Mouse (Mus musculus): Measurements from ENCODE around the gene Cdc42ep3. TPM values are rescaled to one million over a fixed set of nuclear protein-coding genes. Genes with fewer than 3 reads are reported as not detected.

Cdc42ep3 gene
- polyA plus RNA-seq, 1 experiment: 32.5 TPM

- Histone ChIP-seq H3K36me3 (ENCODE audit: control insufficient read depth, insufficient read depth) (peaks cover 42% of the 10 kb centered on the region), H3ac (ENCODE audit: control insufficient read depth, insufficient read length, low read depth) (no peak overlapping the region), H3K27me3 (ENCODE audit: control insufficient read depth, insufficient read depth, insufficient read length) (no peaks in the 10 kb centered on the region), H3K79me3 (ENCODE audit: low read depth) (peaks cover 14% of the 10 kb centered on the region), H3K4me3 (ENCODE audit: insufficient read depth, poor library complexity, severe bottlenecking) (no peak overlapping the region), H3K79me2 (ENCODE audit: control insufficient read depth, insufficient read depth) (peaks cover 17% of the 10 kb centered on the region)
- no peak for TF ChIP-seq MYOD1 (IDR thresholded peaks at IDR 0.05; ENCODE audit: control insufficient read depth, insufficient read length, low read depth)
- no peak for TF ChIP-seq CEBPB (IDR thresholded peaks at IDR 0.05; ENCODE audit: low read depth)
- no peak for TF ChIP-seq MYOG (IDR thresholded peaks at IDR 0.05; ENCODE audit: control insufficient read depth, extremely low read depth, insufficient read length)
- TF ChIP-seq USF1 (IDR thresholded peaks at IDR 0.05; ENCODE audit: low read depth): no peak
- no peak for TF ChIP-seq CTCF (IDR thresholded peaks at IDR 0.05; ENCODE audit: control insufficient read depth, insufficient read depth, insufficient read length)
- no peak for TF ChIP-seq FOSL1 (IDR thresholded peaks at IDR 0.05; ENCODE audit: insufficient read depth, low read length, poor library complexity, severe bottlenecking)
- no peak for TF ChIP-seq MAX (IDR thresholded peaks at IDR 0.05)
Observed at GRCm38 (mm10) chr17:79332864-79333263, 22.0 kb downstream of the Cdc42ep3 start.

- Histone ChIP-seq H3K79me2 (ENCODE audit: control insufficient read depth, insufficient read depth) (no peaks in the 10 kb centered on the region), H3K36me3 (ENCODE audit: control insufficient read depth, insufficient read depth) (peaks cover 26% of the 10 kb centered on the region), H3K27me3 (ENCODE audit: control insufficient read depth, insufficient read depth, insufficient read length) (no peaks in the 10 kb centered on the region), H3ac (ENCODE audit: control insufficient read depth, insufficient read length, low read depth) (no peak overlapping the region), H3K79me3 (ENCODE audit: low read depth) (no peaks in the 10 kb centered on the region), H3K4me3 (ENCODE audit: insufficient read depth, poor library complexity, severe bottlenecking) (no peak overlapping the region)
- TF ChIP-seq MYOG (IDR thresholded peaks at IDR 0.05; ENCODE audit: control insufficient read depth, extremely low read depth, insufficient read length) (no peak), CEBPB (IDR thresholded peaks at IDR 0.05; ENCODE audit: low read depth) (no peak), USF1 (IDR thresholded peaks at IDR 0.05; ENCODE audit: low read depth) (no peak), CTCF (IDR thresholded peaks at IDR 0.05; ENCODE audit: control insufficient read depth, insufficient read depth, insufficient read length) (no peak), FOSL1 (IDR thresholded peaks at IDR 0.05; ENCODE audit: insufficient read depth, low read length, poor library complexity, severe bottlenecking) (no peak), MYOD1 (IDR thresholded peaks at IDR 0.05; ENCODE audit: control insufficient read depth, insufficient read length, low read depth) (no peak), MAX (IDR thresholded peaks at IDR 0.05) (no peak)
Observed at GRCm38 (mm10) chr17:79330397-79330796, 24.5 kb downstream of the Cdc42ep3 start.

DNA sequence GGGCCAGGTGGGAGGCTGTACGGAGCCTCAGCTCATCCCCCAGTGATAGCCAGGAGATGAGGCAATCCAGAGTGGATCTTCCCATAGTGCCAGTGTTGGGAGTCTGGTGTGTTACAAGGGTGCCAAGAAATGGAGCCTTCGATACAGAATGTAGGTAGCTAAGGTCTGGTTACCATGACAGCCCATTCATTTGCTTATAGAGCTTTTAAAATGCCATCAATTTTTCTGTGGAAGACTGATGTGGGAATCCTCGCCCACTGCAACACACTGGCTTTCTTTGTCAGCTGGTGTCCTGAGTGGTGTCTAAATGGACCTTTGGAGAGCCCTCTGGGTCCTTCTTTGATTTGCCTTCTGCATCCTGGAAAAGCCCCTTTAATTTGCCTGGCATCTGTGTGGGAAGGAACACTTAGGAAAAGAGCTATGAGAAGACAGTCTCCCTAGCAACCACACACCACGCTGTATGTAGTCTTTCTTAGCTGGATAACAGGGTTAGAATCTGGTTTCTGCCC, 28.0 kb downstream of the Cdc42ep3 start:
- no peak for TF ChIP-seq USF1 (IDR thresholded peaks at IDR 0.05; ENCODE audit: low read depth)
- no peak for TF ChIP-seq MAX (IDR thresholded peaks at IDR 0.05)
- no peak for TF ChIP-seq MYOD1 (IDR thresholded peaks at IDR 0.05; ENCODE audit: control insufficient read depth, insufficient read length, low read depth)
- TF ChIP-seq CEBPB (IDR thresholded peaks at IDR 0.05; ENCODE audit: low read depth): no peak
- no peak for TF ChIP-seq FOSL1 (IDR thresholded peaks at IDR 0.05; ENCODE audit: insufficient read depth, low read length, poor library complexity, severe bottlenecking)
- no peak for TF ChIP-seq MYOG (IDR thresholded peaks at IDR 0.05; ENCODE audit: control insufficient read depth, extremely low read depth, insufficient read length)
- TF ChIP-seq CTCF (IDR thresholded peaks at IDR 0.05; ENCODE audit: control insufficient read depth, insufficient read depth, insufficient read length): no peak
- H3K27me3 ChIP-seq (ENCODE audit: control insufficient read depth, insufficient read depth, insufficient read length): no peaks in the 10 kb centered on the region
- H3K79me2 ChIP-seq (ENCODE audit: control insufficient read depth, insufficient read depth): no peaks in the 10 kb centered on the region

DNA sequence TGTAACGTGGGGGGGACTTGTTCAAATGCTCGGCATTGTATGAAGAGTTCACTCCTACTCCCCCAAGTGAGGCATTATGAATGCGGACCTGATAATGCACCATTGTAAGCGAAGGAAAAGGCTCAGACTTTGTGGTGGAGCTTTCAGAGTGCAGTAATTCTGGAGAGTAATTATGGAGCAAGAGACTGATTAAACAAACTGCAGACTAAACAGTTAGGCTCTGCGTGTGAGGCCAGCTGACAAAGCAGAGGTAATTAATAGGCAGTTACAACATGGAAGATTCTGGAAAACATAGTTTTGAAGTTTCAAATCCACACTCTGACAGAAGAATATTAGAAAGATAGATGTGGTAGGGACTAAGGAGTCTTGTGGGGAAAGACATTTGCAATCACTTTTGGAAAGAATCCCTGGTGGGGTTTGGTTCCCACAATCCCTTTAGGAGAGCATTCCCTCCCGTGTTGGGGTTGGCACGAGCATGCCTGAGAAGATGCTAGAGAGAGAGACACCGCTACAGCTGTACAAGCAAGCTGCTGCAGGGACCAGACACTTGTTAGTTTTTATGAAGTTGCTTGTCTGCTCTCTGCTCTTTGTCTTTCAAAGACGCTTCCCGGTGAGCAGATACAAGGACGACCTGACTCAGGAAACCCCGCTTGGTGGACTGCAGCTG, 37.7 kb downstream of the Cdc42ep3 start:
- TF ChIP-seq MYOD1 (IDR thresholded peaks at IDR 0.05; ENCODE audit: control insufficient read depth, insufficient read length, low read depth): no peak
- TF ChIP-seq CTCF (IDR thresholded peaks at IDR 0.05; ENCODE audit: control insufficient read depth, insufficient read depth, insufficient read length): no peak
- TF ChIP-seq MAX (IDR thresholded peaks at IDR 0.05): no peak
- no peak for TF ChIP-seq FOSL1 (IDR thresholded peaks at IDR 0.05; ENCODE audit: insufficient read depth, low read length, poor library complexity, severe bottlenecking)
- TF ChIP-seq CEBPB (IDR thresholded peaks at IDR 0.05; ENCODE audit: low read depth): no peak
- TF ChIP-seq MYOG (IDR thresholded peaks at IDR 0.05; ENCODE audit: control insufficient read depth, extremely low read depth, insufficient read length): no peak
- TF ChIP-seq USF1 (IDR thresholded peaks at IDR 0.05; ENCODE audit: low read depth): no peak
- Histone ChIP-seq H3K36me3 (ENCODE audit: control insufficient read depth, insufficient read depth) (no peaks in the 10 kb centered on the region), H3K4me3 (ENCODE audit: insufficient read depth, poor library complexity, severe bottlenecking) (no peak overlapping the region), H3ac (ENCODE audit: control insufficient read depth, insufficient read length, low read depth) (no peak overlapping the region), H3K27me3 (ENCODE audit: control insufficient read depth, insufficient read depth, insufficient read length) (no peaks in the 10 kb centered on the region), H3K79me3 (ENCODE audit: low read depth) (no peaks in the 10 kb centered on the region), H3K79me2 (ENCODE audit: control insufficient read depth, insufficient read depth) (no peaks in the 10 kb centered on the region)

More for the DNA sequence above, 28.0 kb downstream of the Cdc42ep3 start:
- Histone ChIP-seq H3K4me3 (ENCODE audit: insufficient read depth, poor library complexity, severe bottlenecking) (no peak overlapping the region), H3ac (ENCODE audit: control insufficient read depth, insufficient read length, low read depth) (no peak overlapping the region), H3K36me3 (ENCODE audit: control insufficient read depth, insufficient read depth) (no peaks in the 10 kb centered on the region), H3K79me3 (ENCODE audit: low read depth) (no peaks in the 10 kb centered on the region)

DNA sequence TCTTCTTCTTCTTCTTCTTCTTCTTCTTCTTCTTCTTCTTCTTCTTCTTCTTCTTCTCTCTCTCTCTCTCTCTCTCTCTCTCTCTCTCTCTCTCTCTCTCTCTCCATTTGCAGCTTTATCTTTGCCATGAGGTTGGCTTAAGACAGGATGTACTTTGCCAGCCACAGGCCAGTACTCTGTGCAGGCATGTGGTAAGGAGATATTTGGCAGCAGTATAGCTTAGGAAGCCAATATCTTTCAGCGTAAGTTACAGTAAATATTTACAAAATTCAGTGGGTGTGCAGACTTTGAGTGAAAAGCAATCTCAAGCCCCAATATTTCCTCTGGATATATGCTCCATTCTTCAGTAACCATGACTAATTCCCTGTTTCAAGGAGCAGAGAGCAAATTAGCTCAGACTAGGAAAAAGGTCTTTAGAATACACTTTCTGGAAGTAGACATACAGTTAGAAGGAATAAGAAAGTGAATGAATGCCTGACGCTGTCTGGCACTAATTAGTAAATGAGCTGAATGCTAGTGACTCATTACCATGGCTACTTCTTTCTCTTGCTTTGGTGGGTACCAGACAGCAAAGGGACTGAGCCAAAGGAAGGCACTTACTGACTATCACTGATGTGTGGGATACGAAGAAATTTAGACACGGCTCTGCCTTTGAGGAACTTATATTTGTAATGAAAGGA, 39.3 kb downstream of the Cdc42ep3 start:
- no peaks in the 10 kb centered on the region for H3K27me3 ChIP-seq (ENCODE audit: control insufficient read depth, insufficient read depth, insufficient read length)
- H3K79me3 ChIP-seq (ENCODE audit: low read depth): no peaks in the 10 kb centered on the region
- TF ChIP-seq MYOD1 (IDR thresholded peaks at IDR 0.05; ENCODE audit: control insufficient read depth, insufficient read length, low read depth): no peak
- no peak for TF ChIP-seq USF1 (IDR thresholded peaks at IDR 0.05; ENCODE audit: low read depth)

More for the DNA sequence above, 39.3 kb downstream of the Cdc42ep3 start:
- Histone ChIP-seq H3K36me3 (ENCODE audit: control insufficient read depth, insufficient read depth) (no peaks in the 10 kb centered on the region), H3K4me3 (ENCODE audit: insufficient read depth, poor library complexity, severe bottlenecking) (no peak overlapping the region), H3K79me2 (ENCODE audit: control insufficient read depth, insufficient read depth) (no peaks in the 10 kb centered on the region), H3ac (ENCODE audit: control insufficient read depth, insufficient read length, low read depth) (no peak overlapping the region)
